Mouse (Mus musculus) cerebellum, adult 2 months (tissue): Measurements from ENCODE around the gene Gm49325.

Experiments used
- CTCF ChIP-seq: fragments of 200-500 bp; IDR thresholded peaks from 2 replicates; pipeline ENCODE4 v1.5.1; 2011; ENCODE audit warnings: low read depth, mild to moderate bottlenecking, control low read depth, low read length, moderate library complexity, borderline replicate concordance; ENCODE audit not compliant: insufficient read depth
- POLR2A ChIP-seq: fragments of 200-500 bp; IDR thresholded peaks from 2 replicates; pipeline ENCODE4 v1.6.1; 2011; ENCODE audit warnings: low read length, control low read depth, borderline replicate concordance; ENCODE audit not compliant: insufficient read depth

DNA sequence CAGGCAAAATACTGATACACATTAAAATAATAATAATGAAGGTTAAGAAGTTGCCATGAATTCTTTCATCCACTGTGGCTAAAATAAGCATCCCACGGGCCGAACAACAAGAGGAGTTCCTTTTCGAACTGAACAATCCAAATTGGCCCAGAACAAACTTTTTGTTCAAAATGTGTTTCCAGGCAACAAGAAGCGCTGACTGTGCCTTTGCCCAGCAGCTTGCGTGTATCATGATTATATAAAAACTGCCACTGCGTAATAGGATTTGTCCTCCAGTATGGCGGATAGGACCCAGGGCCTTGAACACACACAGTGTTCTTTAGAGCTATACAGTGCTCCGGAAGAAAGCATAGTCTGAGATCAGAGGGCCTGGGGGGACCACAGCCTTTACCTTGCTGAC lies 2.6 kb downstream of the Gm49325 start:
- TF ChIP-seq CTCF (no peak), POLR2A (no peak)
